Mouse (Mus musculus) mature B cell (primary cell): ENCODE measurements around the gene Olfr304.
"Not testable (repeated sequence)": the region's sequence is repeated elsewhere in the genome, so short reads cannot be mapped to it uniquely, and the experiment has no call there.

ENCODE experiments used
- in situ Hi-C: fragments of 300-500 bp; cut with MboI; formaldehyde crosslinking; loops from 2 replicates; pipeline ENCODE4 v1.14.3; 2019

Gene Olfr304

DNA sequence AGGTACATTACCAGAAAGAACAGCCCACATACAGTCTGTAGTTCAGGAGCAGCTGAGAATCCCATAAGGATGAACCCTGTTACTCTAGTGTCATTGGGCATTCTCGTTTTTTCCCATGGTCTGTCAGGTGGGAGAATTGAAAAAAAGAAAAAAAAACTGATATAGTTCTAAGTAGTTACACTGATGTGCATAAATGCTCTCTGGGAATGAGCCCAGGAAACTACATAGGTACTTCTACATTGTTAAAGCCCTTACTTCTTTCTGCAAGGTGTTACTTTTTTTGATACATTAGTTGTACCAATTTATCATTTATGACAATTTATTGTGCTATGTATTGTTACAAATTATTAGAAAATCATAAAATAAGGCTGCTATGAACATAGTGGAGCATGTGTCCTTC lies at the start of gene Olfr304:
Olfr304 (minus strand) TSS at position 101 of the 400 bp plus-strand sequence.
- in situ Hi-C loops = no loop called here

DNA sequence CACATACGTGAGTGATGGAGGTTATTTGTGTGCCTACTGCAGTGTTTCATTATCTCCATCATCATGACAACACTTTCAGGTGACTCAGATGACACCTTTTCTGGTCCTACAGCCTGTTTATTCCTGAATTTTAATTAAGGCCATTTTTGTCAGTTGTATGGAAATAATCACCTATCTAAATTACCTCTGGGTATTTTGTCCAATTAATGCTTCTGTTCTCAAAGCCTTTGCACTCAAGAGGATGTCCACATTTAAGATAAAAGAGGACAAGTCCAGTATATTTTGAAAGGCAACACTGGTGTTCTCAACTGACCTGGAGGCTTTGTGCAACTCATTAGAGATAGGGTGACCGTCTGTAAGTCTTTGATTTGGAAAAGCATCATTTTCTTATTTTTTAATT lies 17.1 kb upstream of the Olfr304 start, which contains the start of gene Olfr301:
Olfr301 (plus strand) TSS at position 301 of the 400 bp plus-strand sequence.
- in situ Hi-C loops = no loop called here

DNA sequence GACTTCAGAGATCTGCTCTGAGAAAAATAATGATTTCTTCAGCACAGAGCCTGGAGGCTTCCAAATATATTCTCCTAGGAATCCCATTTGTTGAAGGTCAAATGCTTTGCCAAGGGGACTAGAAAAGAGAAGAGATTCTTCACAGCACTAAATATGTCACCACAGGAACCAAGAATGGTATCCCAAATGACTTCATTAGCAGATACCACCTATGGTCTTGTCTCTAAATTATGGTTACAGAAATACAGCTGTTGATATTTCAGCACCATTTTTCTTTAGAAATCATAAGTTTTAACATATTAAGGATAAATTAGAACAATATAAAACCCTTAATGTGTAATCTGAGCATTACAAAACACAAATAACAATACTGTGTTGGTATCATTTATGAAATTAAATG lies 11.2 kb upstream of the Olfr304 start, which contains the start of gene Olfr303:
Olfr303 (minus strand) TSS at position 101 of the 400 bp plus-strand sequence.
- in situ Hi-C loops = no loop called here

DNA sequence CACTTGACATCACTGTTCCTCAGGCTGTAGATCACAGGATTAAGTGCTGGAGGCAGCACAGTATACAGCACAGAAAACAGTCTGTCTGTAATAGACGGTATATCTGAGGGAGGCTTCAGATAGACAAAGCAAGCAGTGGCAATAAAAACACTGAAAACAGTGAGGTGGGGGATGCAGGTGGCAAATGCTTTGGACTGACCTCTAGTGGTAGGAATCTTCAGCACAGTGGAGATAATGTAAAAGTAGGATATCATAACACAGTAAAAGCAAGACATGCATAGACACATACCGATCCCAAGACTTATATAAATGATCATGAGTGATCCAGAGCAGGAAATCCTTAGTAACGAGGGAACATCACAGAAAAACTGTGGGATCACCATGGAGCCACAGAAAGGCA lies 689 bp downstream of the Olfr304 start:
- in situ Hi-C loops = no loop called here

DNA sequence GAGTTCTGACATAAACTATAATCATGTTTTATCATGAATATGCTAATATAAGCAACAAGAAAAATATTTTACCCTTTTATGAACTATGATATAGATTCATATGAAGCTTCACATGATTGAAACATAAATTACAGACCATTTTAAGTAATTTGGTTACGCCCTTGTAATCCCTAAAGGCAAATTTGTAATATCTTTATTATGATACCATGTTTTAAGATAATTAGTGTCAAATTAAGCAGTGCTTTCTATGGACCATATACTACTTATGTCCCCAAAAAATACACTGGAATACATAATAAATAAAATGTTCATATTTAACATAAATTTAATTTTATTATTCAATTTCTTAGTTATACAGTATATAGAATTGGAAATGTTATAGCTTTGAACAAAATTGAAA lies 19.6 kb downstream of the Olfr304 start, which contains the start of gene Olfr305:
Olfr305 (minus strand) TSS at position 101 of the 400 bp plus-strand sequence.
- in situ Hi-C loops = no loop called here

DNA sequence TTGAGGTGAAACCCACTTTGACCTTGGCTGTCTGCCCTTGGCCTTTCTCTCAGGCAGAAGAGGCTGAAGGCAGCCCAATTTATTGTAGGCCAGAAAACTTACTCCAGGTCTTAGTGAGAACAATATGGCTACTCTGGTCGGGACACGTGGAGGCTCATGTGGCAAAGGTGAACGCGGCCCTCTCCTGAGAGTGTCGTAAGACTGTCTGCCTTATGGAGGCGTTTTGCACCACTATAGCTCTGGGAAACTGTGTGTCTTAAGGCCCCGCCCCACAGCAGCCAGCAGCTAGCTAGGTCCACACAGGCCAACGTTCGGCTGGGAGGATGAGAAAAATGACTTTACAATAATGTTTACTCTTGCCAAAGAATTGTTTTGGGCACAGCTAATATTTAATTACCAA lies 40.2 kb downstream of the Olfr304 start:
- in situ Hi-C loops = not testable (repeated sequence)

DNA sequence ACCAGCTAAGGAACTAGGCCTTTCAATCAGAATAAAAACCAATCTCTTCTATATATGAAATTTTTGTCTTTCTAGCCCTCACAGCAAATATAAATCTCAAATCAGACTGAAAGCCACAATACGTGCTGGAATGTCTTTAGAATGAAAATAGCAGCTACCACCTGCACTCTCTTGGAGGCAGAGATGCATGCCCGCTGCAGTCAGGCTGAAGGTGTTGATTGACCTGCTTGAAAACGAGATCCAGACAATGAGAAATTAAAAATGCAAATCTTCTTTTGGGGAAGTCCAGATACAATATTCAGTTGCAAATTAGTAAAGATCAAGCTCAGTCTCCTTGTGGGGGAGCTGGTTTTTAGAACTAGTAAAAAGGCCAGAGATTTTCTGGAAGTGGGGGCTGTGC lies 42.2 kb downstream of the Olfr304 start:
- in situ Hi-C loops = no loop called here

DNA sequence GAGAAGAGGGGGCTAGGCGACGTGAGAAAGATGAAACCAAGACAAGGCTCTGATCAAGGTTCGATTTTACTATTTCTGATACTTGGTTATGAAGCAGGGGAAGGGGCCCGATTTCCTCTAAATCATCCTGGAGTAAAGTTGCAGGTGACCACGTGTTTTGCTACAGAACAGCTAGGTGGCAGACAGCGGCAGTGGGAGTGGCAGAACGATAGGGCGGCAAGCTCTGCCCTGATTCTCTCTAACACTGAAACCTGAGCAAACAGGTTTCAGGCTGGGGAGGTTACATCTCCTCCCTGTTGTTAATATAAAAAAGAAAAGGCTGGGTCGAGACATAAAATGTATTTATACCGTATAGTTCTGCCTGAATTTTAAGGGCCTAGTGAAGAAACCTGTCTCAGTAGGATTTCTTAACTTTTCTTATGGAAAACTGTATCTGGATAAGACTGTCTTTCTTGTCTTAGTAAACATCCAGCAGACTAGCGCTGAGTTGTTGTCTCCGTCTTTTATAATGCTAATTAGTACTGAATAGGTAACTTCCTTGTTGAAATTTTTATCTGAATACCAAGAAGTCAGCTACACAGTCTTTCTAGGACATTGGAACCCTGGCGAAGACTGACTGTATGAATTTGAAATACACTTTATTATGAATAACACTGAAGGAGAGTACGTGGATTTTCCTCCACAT lies 43.4 kb downstream of the Olfr304 start:
- in situ Hi-C loops = no loop called here

DNA sequence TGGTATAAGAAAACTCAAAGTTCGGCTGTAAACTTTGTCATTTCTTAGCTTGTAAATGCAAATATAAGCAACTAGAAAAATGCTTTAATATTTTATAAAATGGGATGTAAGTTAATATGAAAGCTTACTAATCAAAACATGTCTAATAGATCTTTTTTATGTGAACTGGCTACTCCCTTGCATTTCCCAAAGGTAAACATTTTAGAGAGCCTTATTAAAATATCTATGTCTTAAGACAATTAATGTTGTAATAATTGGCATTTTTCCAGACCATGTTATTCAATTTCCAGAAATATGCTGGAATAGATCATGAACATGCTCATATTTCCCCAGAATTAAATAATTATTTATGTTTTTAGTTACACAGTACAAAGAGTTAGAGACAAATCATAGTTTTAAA lies 49.0 kb downstream of the Olfr304 start, which contains the start of gene Olfr307:
Olfr307 (minus strand) TSS at position 101 of the 400 bp plus-strand sequence.
- in situ Hi-C loops = no loop called here
